Mouse (Mus musculus) testis, postnatal 10 days (tissue): ENCODE measurements around the gene Gm9913.

Source experiments
- DNase-seq: peaks from one replicate; pipeline ENCODE4 v3.0.0; 2021; ENCODE audit warnings: low spot score

Gene Gm9913

DNA sequence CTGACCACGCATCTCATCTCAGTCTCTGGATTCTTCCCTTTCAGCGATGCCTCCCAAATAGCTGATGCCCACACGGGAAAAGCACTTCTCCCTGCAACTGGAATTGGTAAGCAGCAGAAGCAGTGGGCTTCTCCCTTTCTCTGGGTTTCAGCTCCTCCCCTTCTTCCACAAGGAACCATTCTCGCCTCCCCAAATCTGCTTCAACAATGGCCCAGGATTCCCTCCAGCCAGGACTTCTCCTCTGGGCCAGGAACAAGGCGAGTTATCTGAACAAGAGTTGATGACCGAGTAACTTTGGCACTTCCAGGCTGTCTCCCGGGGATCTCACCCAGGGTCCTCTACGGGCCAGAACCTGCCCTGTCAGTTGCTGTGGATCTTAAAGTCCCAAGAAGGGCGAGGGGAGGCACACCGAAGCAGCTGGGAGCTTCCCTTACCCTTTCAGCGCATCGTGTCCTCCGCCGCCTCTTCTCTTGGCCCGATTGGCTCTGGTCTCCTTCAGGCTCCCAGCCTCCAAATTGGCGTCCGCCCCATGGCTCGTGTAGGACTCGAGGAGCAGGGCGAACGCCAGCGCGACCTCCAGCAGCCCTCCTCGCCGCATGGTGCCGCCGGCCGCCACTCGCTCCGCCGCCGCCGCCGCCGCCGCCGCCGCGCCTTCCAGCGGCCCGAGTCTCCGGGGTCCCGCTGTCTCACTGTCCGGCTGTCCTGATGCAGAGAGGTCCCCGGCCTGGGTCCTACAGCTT is at the start of gene Gm9913:
TSS of gene Gm9913 (plus strand) at position 84 of the 740 bp plus-strand sequence.
- DNase-seq, result peak; percentile 75

DNA sequence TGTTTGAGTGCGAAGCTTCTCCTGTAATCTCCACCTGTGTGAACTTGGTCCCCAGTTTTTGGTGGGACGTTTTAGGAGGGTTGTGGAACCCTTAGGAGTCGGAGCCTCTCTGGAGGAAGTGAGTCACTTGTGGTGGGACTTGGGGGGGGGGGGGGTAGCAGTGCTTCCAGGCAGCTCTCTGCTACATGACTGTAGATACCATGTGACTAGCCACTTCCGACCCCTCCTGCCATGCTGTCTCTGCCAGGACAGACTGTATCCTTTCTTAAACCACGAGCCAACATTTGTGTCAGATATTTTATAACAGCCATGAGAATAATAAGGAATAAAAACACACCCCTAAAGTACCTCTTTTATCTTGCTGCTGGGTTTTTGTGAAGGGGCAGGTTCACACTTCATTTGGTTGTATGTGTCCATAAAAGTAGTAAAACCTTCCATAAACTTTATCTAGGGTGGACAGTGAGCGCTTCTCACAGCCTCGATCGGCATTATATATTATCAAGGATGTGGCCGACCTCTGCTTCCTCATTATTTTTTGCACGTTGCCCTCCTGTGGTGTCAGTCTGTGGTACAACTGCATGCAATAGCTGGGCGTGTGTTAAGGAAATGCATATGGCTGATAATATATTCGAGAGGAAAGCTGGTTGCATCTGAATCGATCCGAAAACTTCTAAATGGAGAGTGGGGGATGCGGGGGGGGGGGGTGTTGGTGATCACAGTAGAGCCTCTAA is 48.7 kb upstream of the Gm9913 start:
- no peak for DNase-seq

DNA sequence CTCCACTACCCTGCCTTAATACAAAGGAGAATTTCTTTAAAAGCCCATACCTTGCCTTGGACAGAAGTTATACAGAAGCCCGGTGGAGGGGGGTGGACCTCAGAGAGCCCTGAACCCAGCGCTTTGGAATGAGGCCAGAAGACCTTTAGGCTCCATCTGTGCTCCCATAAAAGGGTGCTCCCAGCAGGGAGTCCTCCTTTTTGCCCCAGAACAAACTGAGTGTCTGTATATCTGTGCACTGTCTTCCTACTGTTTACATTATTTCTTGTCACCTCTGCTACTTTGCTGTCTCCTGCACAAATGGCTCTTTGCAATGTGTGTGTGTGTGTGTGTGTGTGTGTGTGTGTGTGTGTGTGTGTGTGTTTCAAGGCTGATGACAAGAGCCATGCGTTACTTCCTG is 45.8 kb upstream of the Gm9913 start:
- DNase-seq, result no peak

- DNase-seq, result no peak
These were observed 40.9 kb upstream of the Gm9913 start for GRCm38 (mm10) chr2:125464036-125464435.

DNA sequence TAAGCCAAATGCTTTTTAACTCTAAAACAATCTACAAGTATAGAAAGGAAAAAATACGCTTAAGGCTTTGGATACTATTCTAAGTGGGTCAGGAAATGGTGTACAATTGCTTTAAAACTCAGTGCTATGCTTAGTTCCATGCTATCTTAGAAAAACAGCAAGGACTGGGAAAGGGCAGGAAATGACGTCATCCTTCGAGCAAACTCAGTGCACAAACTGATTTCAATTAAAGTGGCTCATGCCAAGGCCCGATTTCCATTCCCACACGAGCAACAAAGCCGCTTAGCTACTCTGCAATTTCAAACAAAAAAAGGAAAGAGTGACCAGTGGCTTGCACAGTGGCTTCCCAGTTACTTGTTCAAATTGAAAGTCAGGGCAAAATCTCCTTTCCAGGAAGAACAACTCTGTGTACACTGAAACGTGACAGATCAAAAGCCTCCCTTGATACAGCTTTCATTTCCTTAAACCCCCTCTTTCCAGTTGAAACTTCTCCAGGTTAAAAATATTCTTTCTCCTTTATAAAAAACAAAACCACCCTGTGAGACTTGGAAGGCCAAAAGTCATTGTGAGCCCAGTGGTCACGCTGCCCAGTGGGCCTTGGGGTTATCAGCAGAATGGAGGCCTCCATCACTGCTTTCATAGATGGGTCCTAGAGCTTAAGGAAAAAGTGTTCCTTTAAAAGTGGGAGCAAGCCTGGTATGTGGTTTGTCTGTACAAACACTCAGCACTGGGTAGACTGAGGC is 34.2 kb upstream of the Gm9913 start:
- DNase-seq, result no peak

DNA sequence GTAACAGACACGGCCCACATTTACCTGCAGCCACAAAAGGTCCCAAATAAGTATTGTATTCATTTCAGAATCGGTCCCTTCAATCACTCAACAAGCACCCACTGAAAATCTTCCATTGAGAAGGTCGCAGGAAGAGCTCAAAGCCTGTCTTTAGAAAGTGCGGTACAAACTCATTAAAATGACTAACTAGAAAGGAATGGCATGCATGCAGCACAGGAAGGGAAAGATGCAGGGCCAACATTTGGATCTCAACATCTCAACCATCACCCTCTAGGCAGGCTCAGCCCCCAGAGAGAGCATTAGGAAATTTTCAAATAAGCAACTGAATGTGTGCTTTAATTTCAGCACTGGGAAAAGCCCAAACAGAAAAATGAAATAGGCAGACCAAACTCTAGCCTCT is 33.2 kb upstream of the Gm9913 start:
- DNase-seq, result no peak

- DNase-seq, result no peak
These were observed 31.7 kb upstream of the Gm9913 start for GRCm38 (mm10) chr2:125473228-125473627.

GRCm38 (mm10) chr2:125474690-125475089 is 30.2 kb upstream of the Gm9913 start:
- no peak for DNase-seq

- DNase-seq, result no peak
These were observed 28.7 kb upstream of the Gm9913 start for GRCm38 (mm10) chr2:125476231-125476630.

DNA sequence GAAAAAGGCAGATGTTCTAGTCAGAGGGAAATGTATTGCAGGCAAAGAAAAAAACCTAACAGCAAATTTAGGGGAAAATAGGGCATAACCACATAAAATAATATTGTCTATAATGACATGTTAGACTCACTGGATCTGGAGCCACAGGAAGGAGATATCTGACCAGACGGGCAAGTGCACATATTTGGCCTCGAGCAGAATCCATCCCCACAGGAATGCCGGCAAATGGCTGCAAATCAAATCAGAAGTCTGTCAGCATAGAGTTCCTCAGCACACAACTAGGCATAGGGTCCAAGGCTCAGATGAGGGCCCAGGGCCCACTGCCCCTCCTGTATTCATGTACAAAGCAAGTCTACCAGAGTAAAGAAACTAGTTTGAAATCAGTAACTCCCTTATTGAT is 27.5 kb upstream of the Gm9913 start:
- no peak for DNase-seq

DNA sequence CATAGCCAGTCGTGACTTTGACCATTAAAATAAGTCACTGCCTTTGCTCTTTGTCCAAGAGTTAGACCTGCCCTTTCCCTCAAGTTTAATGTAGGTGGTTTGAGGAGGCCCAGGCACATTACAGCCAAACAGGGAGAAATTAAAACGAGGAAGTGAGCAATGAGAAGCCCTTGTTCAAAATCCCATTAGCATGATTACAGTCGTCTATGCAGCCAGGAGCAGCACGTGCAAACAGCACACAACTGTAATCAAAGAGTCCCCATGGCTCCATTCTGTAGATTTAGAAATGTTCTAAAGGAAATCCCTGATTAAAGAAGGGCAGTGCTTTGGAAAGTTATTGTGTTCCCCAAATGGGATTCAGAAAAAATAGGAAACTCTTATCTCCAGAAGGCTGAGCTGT is 26.2 kb upstream of the Gm9913 start:
- DNase-seq, result no peak

- DNase-seq, result no peak
These were observed 24.8 kb upstream of the Gm9913 start for GRCm38 (mm10) chr2:125480057-125480456.

DNA sequence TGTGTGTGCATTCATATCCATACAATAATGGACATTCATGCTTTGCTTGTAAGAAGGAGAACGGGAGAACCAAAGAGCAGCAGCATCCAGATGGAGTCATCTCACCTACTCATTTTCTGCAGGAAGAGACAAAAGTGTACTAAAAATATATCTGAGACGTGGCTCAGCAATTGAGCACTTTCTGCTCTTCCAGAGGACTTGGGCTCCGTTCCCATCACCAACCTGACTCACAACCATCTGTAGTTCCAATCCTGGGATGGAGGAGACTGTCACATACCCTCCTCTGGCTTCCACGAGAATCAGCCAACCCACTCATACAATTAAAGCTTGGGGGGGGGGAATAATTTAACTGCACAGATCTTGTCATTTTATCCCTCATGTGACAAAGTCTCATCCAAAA is 23.8 kb upstream of the Gm9913 start:
- no peak for DNase-seq

- DNase-seq, result no peak
These were observed 23.2 kb upstream of the Gm9913 start for GRCm38 (mm10) chr2:125481531-125482317.

GRCm38 (mm10) chr2:125484164-125484563 is 20.7 kb upstream of the Gm9913 start:
- no peak for DNase-seq

GRCm38 (mm10) chr2:125484910-125485309 is 20.0 kb upstream of the Gm9913 start:
- DNase-seq, result no peak

- DNase-seq, result no peak
These were observed 14.9 kb upstream of the Gm9913 start for GRCm38 (mm10) chr2:125489979-125490378.

DNA sequence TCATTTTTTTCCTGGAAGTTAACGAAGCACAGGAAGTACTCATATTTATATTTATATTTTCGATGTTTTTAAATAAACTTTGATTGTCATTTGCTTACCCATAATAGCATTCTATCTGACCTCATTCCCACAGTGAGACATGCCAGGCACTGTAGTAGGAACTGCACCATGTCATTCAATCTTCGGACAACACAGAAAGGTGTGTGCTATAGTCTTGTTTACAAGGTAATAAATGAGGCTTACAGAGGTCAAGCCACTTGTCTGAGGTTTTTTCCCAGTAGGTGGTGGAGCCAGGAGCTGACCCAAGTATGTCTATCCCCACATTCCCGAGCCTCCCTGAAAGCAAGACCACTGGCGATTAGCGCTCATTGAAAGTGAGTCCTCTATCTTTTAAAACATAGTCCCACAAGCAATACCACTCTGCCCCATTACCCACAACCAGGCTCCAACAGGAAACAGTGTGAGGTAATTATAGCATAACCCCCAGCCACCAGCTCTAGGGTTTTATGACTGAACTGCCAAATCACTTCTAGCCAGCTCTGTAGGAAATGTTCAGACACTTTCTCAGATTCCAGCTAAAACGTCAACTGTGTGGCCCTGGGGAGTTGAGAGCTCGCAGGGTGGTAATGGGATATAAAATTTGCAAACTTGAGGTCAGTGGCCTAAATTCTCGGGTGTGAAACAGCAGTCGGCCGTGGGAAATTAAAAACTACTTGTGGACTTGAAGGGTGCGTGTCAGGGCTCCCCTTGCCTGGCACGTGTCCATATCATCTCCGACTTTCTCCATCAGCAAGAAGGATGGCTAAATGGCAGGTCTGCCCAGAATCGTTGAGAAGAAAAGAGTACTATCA is 12.6 kb upstream of the Gm9913 start:
- DNase-seq, result no peak

DNA sequence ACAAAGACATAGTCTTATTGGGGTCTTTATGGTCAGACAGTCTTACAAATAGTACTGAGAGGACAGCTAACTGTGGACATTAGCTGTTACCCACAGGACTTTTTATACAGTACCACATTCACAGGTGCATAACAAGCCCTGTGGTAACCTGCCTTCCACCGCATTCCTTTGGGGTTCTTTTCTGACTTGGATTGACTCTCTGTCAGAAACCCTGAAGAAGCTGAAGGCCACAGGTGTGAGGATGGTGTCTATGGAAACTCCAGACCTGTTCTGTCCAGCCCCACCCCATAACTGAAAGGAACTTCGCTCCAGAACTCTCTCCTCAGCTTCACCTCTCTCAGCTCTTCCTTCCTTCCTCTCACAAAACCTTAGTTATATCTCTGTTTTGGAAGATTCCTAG is 10.6 kb upstream of the Gm9913 start:
- DNase-seq, result no peak

DNA sequence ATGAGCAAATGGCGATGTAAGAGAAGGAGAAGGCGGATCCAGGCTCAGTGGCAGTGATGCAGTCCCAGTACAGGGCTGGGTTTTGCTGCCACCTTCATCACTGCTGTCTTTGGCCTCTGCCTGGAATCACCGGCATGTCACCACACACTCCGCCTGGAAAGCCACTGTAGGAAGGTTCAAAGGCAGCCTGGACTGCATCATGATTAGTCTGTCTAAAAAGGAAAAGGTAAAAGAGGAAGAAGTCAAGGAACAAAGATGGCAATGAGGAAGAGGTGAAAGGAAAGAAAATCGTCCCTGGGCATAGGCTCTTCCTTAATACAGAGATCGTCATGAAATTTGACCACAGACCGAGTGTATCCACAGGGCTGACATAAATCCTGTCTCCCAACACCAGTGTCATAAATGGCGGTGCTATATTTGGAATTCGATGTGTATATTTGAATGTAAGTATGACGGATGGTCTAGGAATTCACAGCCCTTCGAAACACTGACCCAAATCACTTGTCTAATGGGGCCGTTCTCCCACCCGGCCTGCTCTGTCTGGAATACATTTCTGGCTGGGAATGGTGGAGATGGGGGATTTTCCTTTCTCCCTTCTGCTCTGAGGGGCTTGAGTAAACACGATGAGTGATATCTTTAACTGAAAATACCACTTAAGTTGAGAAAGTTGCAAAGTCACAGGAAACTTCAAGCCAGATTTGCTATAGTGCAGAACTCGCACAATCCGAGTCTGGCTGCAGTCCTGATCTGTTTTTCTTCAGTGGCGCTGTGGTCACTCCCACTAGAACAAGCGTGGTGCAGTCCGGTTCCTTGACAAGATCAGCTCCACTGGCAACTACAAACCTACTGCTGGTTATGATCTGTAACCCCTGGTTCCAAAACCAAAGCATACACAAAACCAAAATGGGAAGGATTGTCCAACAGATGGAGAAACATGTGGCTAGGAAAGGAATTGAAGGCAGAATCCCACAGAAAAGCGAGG is 9.8 kb upstream of the Gm9913 start:
- no peak for DNase-seq
